Comparison of ENCODE assay signal across 20 mouse cellular contexts in the genomic region with DNA sequence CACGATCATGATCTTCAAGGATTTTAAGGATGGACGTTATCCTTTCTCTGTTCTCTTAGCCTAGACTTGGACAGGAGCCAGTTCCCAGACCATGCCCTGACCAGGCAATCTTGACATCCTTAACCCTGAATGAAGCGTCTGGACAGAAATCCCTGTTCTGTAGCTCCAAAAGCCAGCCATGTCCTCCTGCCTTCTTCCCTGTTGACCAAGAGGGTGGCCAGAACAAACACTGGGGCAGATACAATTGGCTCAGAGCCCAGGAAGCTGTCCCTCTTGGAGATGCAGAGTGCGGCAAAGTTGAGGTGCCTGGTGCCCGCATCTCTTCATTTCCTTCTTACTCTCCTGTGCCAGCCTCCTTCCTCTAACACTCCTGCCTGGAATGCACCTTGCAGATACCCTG. TPM values are rescaled to one million over a fixed set of nuclear protein-coding genes. Genes with fewer than 3 reads are reported as not detected.
DNase-seq lines count a peak whose midpoint lies in the region; ATAC-seq and TF ChIP-seq lines count a peak whose summit lies in the region.
"Had no signal": no experiment of that assay in that cellular context is flagged by ENCODE, and none has a peak within 500 bp of the region (broad histone marks: within the 10 kb centered on the region; RNA-seq: fewer than 3 reads in every experiment).

No protein-coding gene starts in this region.

- intact Hi-C loops in heart, postnatal 10 days (cut with DNase I): no loop called here

- TF ChIP-seq POLR2A in brain, embryonic 14.5 days (IDR thresholded peaks at IDR 0.05; ENCODE audit: borderline replicate concordance, extremely low read depth, insufficient read depth, insufficient read length, poor library complexity, severe bottlenecking): no peak

- no peak for TF ChIP-seq EP300 in stomach, postnatal 0 days (optimal IDR thresholded peaks at IDR 0.05)

- peaks cover 85% of the 10 kb centered on the region for H3K4me1 ChIP-seq in heart, embryonic 13.5 days
- H3K4me1 ChIP-seq in midbrain, embryonic 11.5 days (ENCODE audit: control insufficient read depth, insufficient read depth, low read length): peaks cover 29% of the 10 kb centered on the region
- peaks cover 16% of the 10 kb centered on the region for H3K4me1 ChIP-seq in midbrain, postnatal 0 days (ENCODE audit: insufficient read depth, low read length)
- H3K4me1 ChIP-seq in stomach, postnatal 0 days (replicated peaks; ENCODE audit: control insufficient read depth, insufficient read depth): peaks cover 15% of the 10 kb centered on the region

- H3K9ac ChIP-seq in heart, embryonic 13.5 days: no peak overlapping the region
- H3K9ac ChIP-seq in midbrain, embryonic 11.5 days (ENCODE audit: low read length): no peak overlapping the region
- no peak overlapping the region for H3K9ac ChIP-seq in midbrain, postnatal 0 days (replicated peaks; ENCODE audit: low read length, poor library complexity, severe bottlenecking)
- no peak overlapping the region for H3K9ac ChIP-seq in stomach, postnatal 0 days (ENCODE audit: low read length)
- H3K9ac ChIP-seq: liver, embryonic 15.5 days had no signal

- no peak for DNase-seq in heart, postnatal 10 days
- DNase-seq in midbrain, embryonic 11.5 days (ENCODE audit: low spot score, missing footprints): peak; percentile 80
- DNase-seq in midbrain, postnatal 0 days (ENCODE audit: low spot score): no peak
- DNase-seq in brain, embryonic 14.5 days (ENCODE audit: low read depth): peak; percentile 7
- DNase-seq in stomach, postnatal 0 days (ENCODE audit: low spot score): peak; percentile 84
- no peak for DNase-seq in natural killer cell, adult 2 months (ENCODE audit: low spot score in 2 of 2)
- DNase-seq: B cell, adult 2 months; cerebellum, adult 11-12 months; cerebellum, postnatal 10 days; gastrocnemius, postnatal 25 days; kidney, postnatal 4 days; thymus, postnatal 14 days had no signal

- H3K4me3 ChIP-seq in heart, embryonic 13.5 days: no peak overlapping the region
- H3K4me3 ChIP-seq in midbrain, embryonic 11.5 days (ENCODE audit: low read depth, low read length): no peak overlapping the region
- H3K4me3 ChIP-seq in midbrain, postnatal 0 days (ENCODE audit: low read depth, low read length): no peak overlapping the region
- H3K4me3 ChIP-seq in stomach, postnatal 0 days (ENCODE audit: low read depth, low read length): no peak overlapping the region
- H3K4me3 ChIP-seq: forebrain, embryonic 10.5 days; liver, embryonic 15.5 days had no signal

- TF ChIP-seq CTCF in midbrain, postnatal 0 days (IDR thresholded peaks at IDR 0.05): no peak
- no peak for TF ChIP-seq CTCF in brain, embryonic 14.5 days (IDR thresholded peaks at IDR 0.05; ENCODE audit: borderline replicate concordance, extremely low read depth, insufficient read depth, insufficient read length)
- TF ChIP-seq CTCF in stomach, postnatal 0 days (IDR thresholded peaks at IDR 0.05; ENCODE audit: low read depth): no peak

- 0 out of 2 replicates have a peak overlapping the region, but pooled peaks have one; percentile 9 for H3K27ac ChIP-seq in heart, embryonic 13.5 days (replicated peaks)
- H3K27ac ChIP-seq in midbrain, embryonic 11.5 days (ENCODE audit: low read depth, low read length): no peak overlapping the region
- H3K27ac ChIP-seq in midbrain, postnatal 0 days (ENCODE audit: low read depth, low read length): no peak overlapping the region
- H3K27ac ChIP-seq in stomach, postnatal 0 days (replicated peaks): peak overlapping the region; percentile 25; the same call in 1 of the 2 replicates
- H3K27ac ChIP-seq: liver, embryonic 15.5 days had no signal

- 33% methylated on average over 5 of the region's 5 CpGs for WGBS in heart, embryonic 13.5 days
- WGBS in midbrain, embryonic 11.5 days: 78% methylated on average over 5 of the region's 5 CpGs
- WGBS in midbrain, postnatal 0 days: 67% methylated on average over 5 of the region's 5 CpGs
- 40% methylated on average over 5 of the region's 5 CpGs for WGBS in stomach, postnatal 0 days

- H3K27me3 ChIP-seq in heart, embryonic 13.5 days (replicated peaks): no peaks in the 10 kb centered on the region
- peaks cover 20% of the 10 kb centered on the region for H3K27me3 ChIP-seq in midbrain, embryonic 11.5 days (ENCODE audit: control insufficient read depth, insufficient read depth, low read length)
- H3K27me3 ChIP-seq in midbrain, postnatal 0 days (ENCODE audit: insufficient read depth, low read length): peaks cover 32% of the 10 kb centered on the region
- no peaks in the 10 kb centered on the region for H3K27me3 ChIP-seq in stomach, postnatal 0 days (ENCODE audit: control insufficient read depth, insufficient read depth, low read length)

- H3K4me2 ChIP-seq in heart, embryonic 13.5 days: no peak overlapping the region
- H3K4me2 ChIP-seq in midbrain, embryonic 11.5 days: no peak overlapping the region
- no peak overlapping the region for H3K4me2 ChIP-seq in midbrain, postnatal 0 days (ENCODE audit: low read depth, low read length, poor library complexity, severe bottlenecking)
- no peak overlapping the region for H3K4me2 ChIP-seq in stomach, postnatal 0 days (replicated peaks; ENCODE audit: low read depth)
- H3K4me2 ChIP-seq: liver, embryonic 15.5 days had no signal

- ATAC-seq in heart, embryonic 13.5 days (ENCODE audit: extremely low read depth, insufficient number of reproducible peaks, low FRiP score, low TSS enrichment): no peak
- ATAC-seq in midbrain, embryonic 11.5 days (ENCODE audit: low FRiP score): no peak
- ATAC-seq in midbrain, postnatal 0 days (ENCODE audit: low FRiP score): no peak
- peak; percentile 12; the same call in 1 of the 2 replicates for ATAC-seq in stomach, postnatal 0 days (ENCODE audit: low FRiP score, low TSS enrichment)
- ATAC-seq: activated CD4-positive, CD25-positive, alpha-beta regulatory T cell, adult 4 months; forebrain, embryonic 16.5 days; intestine, postnatal 0 days; midbrain, embryonic 16.5 days had no signal

- peaks cover 1% of the 10 kb centered on the region; the same call in 1 of the 2 replicates for H3K36me3 ChIP-seq in heart, embryonic 13.5 days
- H3K36me3 ChIP-seq in midbrain, embryonic 11.5 days (ENCODE audit: control insufficient read depth, insufficient read depth, low read length): no peaks in the 10 kb centered on the region
- H3K36me3 ChIP-seq in midbrain, postnatal 0 days (ENCODE audit: insufficient read depth, low read length): peaks cover 2% of the 10 kb centered on the region; the same call in 1 of the 2 replicates
- no peaks in the 10 kb centered on the region for H3K36me3 ChIP-seq in stomach, postnatal 0 days (ENCODE audit: control insufficient read depth, insufficient read depth, low read length)

- H3K9me3 ChIP-seq in heart, embryonic 13.5 days: no peaks in the 10 kb centered on the region
- H3K9me3 ChIP-seq in midbrain, embryonic 11.5 days (ENCODE audit: control insufficient read depth, low read length): no peaks in the 10 kb centered on the region
- no peaks in the 10 kb centered on the region for H3K9me3 ChIP-seq in midbrain, postnatal 0 days (ENCODE audit: low read length)
- H3K9me3 ChIP-seq in stomach, postnatal 0 days (ENCODE audit: control insufficient read depth, low read length): no peaks in the 10 kb centered on the region
- H3K9me3 ChIP-seq: forebrain, embryonic 10.5 days; G1E; liver, embryonic 15.5 days had no signal

RNA-seq across cellular contexts. Expression of a gene that starts 3.2 kb away (rescaled TPM):
- polyA plus RNA-seq in heart, embryonic 13.5 days (2015; fragmentation: Nextera tagmentation; extraction: Ambion mirVana): 22.8 TPM in 2 replicates
- 100 to 1,000 TPM; 348 to 380 TPM for total RNA-seq in heart, postnatal 10 days (2021)
- 5.0 and 6.3 TPM in 2 replicates for polyA plus RNA-seq in midbrain, embryonic 11.5 days (2014; fragmentation: Nextera tagmentation; extraction: Ambion mirVana)
- 13.0 and 19.2 TPM in 2 replicates for total RNA-seq in midbrain, postnatal 0 days (2014; rRNA removed)
- polyA plus RNA-seq in midbrain, postnatal 0 days (2015; fragmentation: Nextera tagmentation; extraction: Ambion mirVana): 4.4 and 5.7 TPM in 2 replicates
- polyA plus RNA-seq in brain, embryonic 14.5 days (2012; rRNA removed): 2.5 and 6.0 TPM in 2 replicates
- polyA plus RNA-seq in stomach, postnatal 0 days (2015; fragmentation: Nextera tagmentation; extraction: Ambion mirVana): 86.6 and 103 TPM in 2 replicates

RNA-seq across cellular contexts. Expression of a gene that starts 19.1 kb away (rescaled TPM):
- 251 and 281 TPM in 2 replicates for polyA plus RNA-seq in heart, embryonic 13.5 days (2015; fragmentation: Nextera tagmentation; extraction: Ambion mirVana)
- total RNA-seq in heart, postnatal 10 days (2021): 100 to 1,000 TPM; 283 to 289 TPM
- 435 and 439 TPM in 2 replicates for polyA plus RNA-seq in midbrain, embryonic 11.5 days (2014; fragmentation: Nextera tagmentation; extraction: Ambion mirVana)
- total RNA-seq in midbrain, postnatal 0 days (2014; rRNA removed): 496 and 583 TPM in 2 replicates
- polyA plus RNA-seq in midbrain, postnatal 0 days (2015; fragmentation: Nextera tagmentation; extraction: Ambion mirVana): 258 and 265 TPM in 2 replicates
- polyA plus RNA-seq in brain, embryonic 14.5 days (2012; rRNA removed): 371 and 527 TPM in 2 replicates
- 240 and 247 TPM in 2 replicates for polyA plus RNA-seq in stomach, postnatal 0 days (2015; fragmentation: Nextera tagmentation; extraction: Ambion mirVana)

RNA-seq across cellular contexts. Expression of a gene that starts 32.2 kb away (rescaled TPM):
- polyA plus RNA-seq in heart, embryonic 13.5 days (2015; fragmentation: Nextera tagmentation; extraction: Ambion mirVana): 16.3 and 17.1 TPM in 2 replicates
- 10 to 100 TPM in 1 of 2 experiments, 1 to 10 TPM in 1; 8.5 to 10.4 TPM for total RNA-seq in heart, postnatal 10 days (2021)
- 23.5 and 28.4 TPM in 2 replicates for polyA plus RNA-seq in midbrain, embryonic 11.5 days (2014; fragmentation: Nextera tagmentation; extraction: Ambion mirVana)
- 18.1 and 19.0 TPM in 2 replicates for total RNA-seq in midbrain, postnatal 0 days (2014; rRNA removed)
- polyA plus RNA-seq in midbrain, postnatal 0 days (2015; fragmentation: Nextera tagmentation; extraction: Ambion mirVana): 15.1 and 18.4 TPM in 2 replicates
- 25.3 and 31.5 TPM in 2 replicates for polyA plus RNA-seq in brain, embryonic 14.5 days (2012; rRNA removed)
- polyA plus RNA-seq in stomach, postnatal 0 days (2015; fragmentation: Nextera tagmentation; extraction: Ambion mirVana): 14.9 and 15.8 TPM in 2 replicates

RNA-seq across cellular contexts. Expression of a gene that starts 44.2 kb away (rescaled TPM):
- 83.6 and 88.0 TPM in 2 replicates for polyA plus RNA-seq in heart, embryonic 13.5 days (2015; fragmentation: Nextera tagmentation; extraction: Ambion mirVana)
- total RNA-seq in heart, postnatal 10 days (2021): 10 to 100 TPM; 54.4 to 59.5 TPM
- polyA plus RNA-seq in midbrain, embryonic 11.5 days (2014; fragmentation: Nextera tagmentation; extraction: Ambion mirVana): 50.9 and 56.0 TPM in 2 replicates
- 64.3 and 65.6 TPM in 2 replicates for total RNA-seq in midbrain, postnatal 0 days (2014; rRNA removed)
- 73.6 and 77.9 TPM in 2 replicates for polyA plus RNA-seq in midbrain, postnatal 0 days (2015; fragmentation: Nextera tagmentation; extraction: Ambion mirVana)
- 35.1 and 57.9 TPM in 2 replicates for polyA plus RNA-seq in brain, embryonic 14.5 days (2012; rRNA removed)
- 68.0 and 69.3 TPM in 2 replicates for polyA plus RNA-seq in stomach, postnatal 0 days (2015; fragmentation: Nextera tagmentation; extraction: Ambion mirVana)

RNA-seq across cellular contexts. Expression of a gene that starts 56.5 kb away (rescaled TPM):
- polyA plus RNA-seq in heart, embryonic 13.5 days (2015; fragmentation: Nextera tagmentation; extraction: Ambion mirVana): 14.4 and 14.9 TPM in 2 replicates
- total RNA-seq in heart, postnatal 10 days (2021): 10 to 100 TPM; 16.7 to 18.7 TPM
- polyA plus RNA-seq in midbrain, embryonic 11.5 days (2014; fragmentation: Nextera tagmentation; extraction: Ambion mirVana): 5.8 and 8.2 TPM in 2 replicates
- 6.3 and 9.3 TPM in 2 replicates for total RNA-seq in midbrain, postnatal 0 days (2014; rRNA removed)
- 8.7 and 9.0 TPM in 2 replicates for polyA plus RNA-seq in midbrain, postnatal 0 days (2015; fragmentation: Nextera tagmentation; extraction: Ambion mirVana)
- polyA plus RNA-seq in brain, embryonic 14.5 days (2012; rRNA removed): 14.7 and 17.5 TPM in 2 replicates
- 24.6 and 26.6 TPM in 2 replicates for polyA plus RNA-seq in stomach, postnatal 0 days (2015; fragmentation: Nextera tagmentation; extraction: Ambion mirVana)

Comparison
In these comparisons a context has a peak if more than half of its experiments do, and no peak if none do; other contexts are left out.
1. DNase-seq: peak in midbrain, embryonic 11.5 days (single experiment), brain, embryonic 14.5 days (single experiment) and stomach, postnatal 0 days (single experiment); none in heart, postnatal 10 days (0 of 2), midbrain, postnatal 0 days (single experiment) and natural killer cell, adult 2 months (0 of 2).
2. H3K27ac ChIP-seq: peak in heart, embryonic 13.5 days (single experiment) and stomach, postnatal 0 days (single experiment); none in midbrain, embryonic 11.5 days (single experiment) and midbrain, postnatal 0 days (single experiment).